Mouse (Mus musculus) embryonic facial prominence, embryonic 13.5 days (tissue): Measurements from ENCODE around the gene Cdc42bpb. TPM values are rescaled to one million over a fixed set of nuclear protein-coding genes. Genes with fewer than 3 reads are reported as not detected.

Experiments used
- ATAC-seq: fragments of 200-750 bp; cut with Nextera tagmentation; 2 replicates; pipeline ENCODE4 v1.8.0; 2017; ENCODE audit warnings: low read depth; ENCODE audit not compliant: insufficient number of reproducible peaks, insufficient read depth, low FRiP score, low TSS enrichment
- H3K27ac ChIP-seq: fragments of 300-500 bp; sonication (generic); 2 replicates; pipeline ENCODE4 v1.5.1; 2015; ENCODE audit warnings: moderate library complexity, mild to moderate bottlenecking, inconsistent platforms
- H3K27me3 ChIP-seq: fragments of 300-500 bp; sonication (generic); 2 replicates; pipeline ENCODE4 v1.6.1; 2015; ENCODE audit warnings: mild to moderate bottlenecking, inconsistent platforms
- H3K36me3 ChIP-seq: fragments of 300-500 bp; sonication (generic); 2 replicates; pipeline ENCODE4 v1.6.1; 2015; ENCODE audit warnings: mild to moderate bottlenecking, inconsistent platforms
- H3K4me1 ChIP-seq: fragments of 300-500 bp; sonication (generic); 2 replicates; pipeline ENCODE4 v1.6.1; 2015; ENCODE audit warnings: inconsistent platforms
- H3K4me2 ChIP-seq: fragments of 300-500 bp; sonication (generic); 2 replicates; pipeline ENCODE4 v1.6.1; 2015; ENCODE audit warnings: moderate library complexity, mild to moderate bottlenecking, inconsistent platforms
- H3K4me3 ChIP-seq: fragments of 300-500 bp; sonication (generic); 2 replicates; pipeline ENCODE4 v1.5.1; 2015; ENCODE audit warnings: mild to moderate bottlenecking, inconsistent platforms
- H3K9ac ChIP-seq: fragments of 300-500 bp; sonication (generic); 2 replicates; pipeline ENCODE4 v1.6.1; 2015; ENCODE audit warnings: mild to moderate bottlenecking, inconsistent platforms
- H3K9me3 ChIP-seq: fragments of 300-500 bp; sonication (generic); 2 replicates; pipeline ENCODE4 v1.6.1; 2016; ENCODE audit warnings: inconsistent platforms
- WGBS: fragments of 180-500 bp; shearing (Covaris S2); methylation state at CpG from one replicate; pipeline ENCODE4 v1.1.7; 2015; ENCODE audit warnings: mixed read lengths; 5-methylcytosine and 5-hydroxymethylcytosine counted together
- polyA plus RNA-seq: library from polyadenylated mRNA; unstranded; fragments of >200 nt; fragmentation: Nextera tagmentation; extraction: Ambion mirVana; gene quantifications from 2 replicates; pipeline ENCODE4 v1.2.1, GENCODE M21; 2015

Gene Cdc42bpb
- polyA plus RNA-seq, 1 experiment from 2014 or later, result 33.7 TPM

GRCm38 (mm10) chr12:111274447-111275149, 102.9 kb downstream of the Cdc42bpb start:
- no peaks in the 10 kb centered on the region for H3K36me3 ChIP-seq
- H3K4me2 ChIP-seq, result peak overlapping the region; percentile 92
- no peak for ATAC-seq
- H3K9me3 ChIP-seq, result no peaks in the 10 kb centered on the region; the same call in 1 of the 2 replicates
- 1% methylated on average over 80 of the region's 80 CpGs for WGBS
- H3K9ac ChIP-seq, result peak overlapping the region; percentile 67
- H3K4me3 ChIP-seq, result peak overlapping the region; percentile 49
- no peak overlapping the region for H3K27ac ChIP-seq
- H3K27me3 ChIP-seq, result peaks cover 81% of the 10 kb centered on the region
- peaks cover 34% of the 10 kb centered on the region for H3K4me1 ChIP-seq

DNA sequence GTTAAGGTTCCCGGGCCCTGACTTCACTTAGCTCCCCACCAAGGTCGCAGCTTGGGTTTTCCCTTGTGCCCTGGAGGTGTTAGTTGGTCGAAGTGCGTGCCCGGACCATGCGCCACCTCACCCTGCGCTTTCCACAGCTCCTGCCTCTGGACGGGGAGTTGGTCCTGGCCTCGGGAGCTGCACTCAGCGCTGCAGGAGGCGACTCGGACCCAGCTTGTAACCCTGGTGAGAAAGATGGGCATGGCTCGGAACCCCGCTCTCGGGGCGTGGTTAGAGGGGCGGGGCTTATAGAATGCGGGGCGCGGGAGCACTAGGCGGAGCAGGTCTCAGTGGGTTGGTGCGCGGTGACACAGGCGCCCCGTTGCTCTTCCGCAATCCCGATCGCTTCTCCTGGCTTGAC, 103.5 kb downstream of the Cdc42bpb start:
- Histone ChIP-seq H3K36me3 (no peaks in the 10 kb centered on the region), H3K4me1 (peaks cover 34% of the 10 kb centered on the region), H3K27me3 (peaks cover 87% of the 10 kb centered on the region), H3K27ac (no peak overlapping the region), H3K4me3 (peak overlapping the region; percentile 49), H3K9ac (peak overlapping the region; percentile 67), H3K4me2 (peak overlapping the region; percentile 92), H3K9me3 (no peaks in the 10 kb centered on the region; the same call in 1 of the 2 replicates)
- ATAC-seq, result no peak
- 3% methylated on average over 28 of the region's 28 CpGs for WGBS

GRCm38 (mm10) chr12:111272420-111272819, 105.1 kb downstream of the Cdc42bpb start:
- no peak for ATAC-seq
- no peak overlapping the region for H3K9ac ChIP-seq
- H3K36me3 ChIP-seq, result 0 out of 2 replicates have a peak, but pooled peaks cover under 1% of the 10 kb centered on the region
- no peak overlapping the region for H3K27ac ChIP-seq
- WGBS, result 21% methylated on average over 12 of the region's 12 CpGs
- H3K4me1 ChIP-seq, result peaks cover 34% of the 10 kb centered on the region
- peaks cover 89% of the 10 kb centered on the region for H3K27me3 ChIP-seq
- H3K9me3 ChIP-seq, result no peaks in the 10 kb centered on the region; the same call in 1 of the 2 replicates
- no peak overlapping the region for H3K4me2 ChIP-seq
- H3K4me3 ChIP-seq, result no peak overlapping the region

DNA sequence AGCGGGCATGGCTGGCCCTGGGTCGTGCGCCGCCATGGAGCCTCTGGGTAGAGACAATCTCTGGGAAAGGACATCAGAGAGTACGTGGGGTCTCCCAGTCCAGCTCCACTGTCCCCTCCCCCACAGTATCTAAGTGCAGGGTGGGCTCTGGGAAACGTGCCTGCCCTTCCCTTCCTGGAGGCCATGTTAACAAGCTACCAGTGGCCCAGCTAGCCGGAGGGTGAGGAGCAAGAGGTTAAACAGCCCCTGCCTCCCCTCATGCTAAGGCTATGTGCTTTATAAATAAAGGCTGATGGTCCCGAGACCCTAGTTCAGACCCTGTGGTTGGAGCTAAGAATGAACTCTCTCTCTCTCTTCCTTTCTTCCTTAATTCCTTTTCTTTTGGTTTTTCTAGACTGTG, 105.6 kb downstream of the Cdc42bpb start:
- H3K27ac ChIP-seq, result no peak overlapping the region
- peak overlapping the region; percentile 20; the same call in 1 of the 2 replicates for H3K4me3 ChIP-seq
- no peak overlapping the region for H3K9ac ChIP-seq
- ATAC-seq, result no peak
- H3K4me2 ChIP-seq, result peak overlapping the region; percentile 45
- peaks cover 34% of the 10 kb centered on the region for H3K4me1 ChIP-seq
- H3K9me3 ChIP-seq, result no peaks in the 10 kb centered on the region; the same call in 1 of the 2 replicates
- H3K36me3 ChIP-seq, result peaks cover 4% of the 10 kb centered on the region; the same call in 1 of the 2 replicates
- 13% methylated on average over 8 of the region's 8 CpGs for WGBS
- peaks cover 84% of the 10 kb centered on the region for H3K27me3 ChIP-seq

- 6% methylated on average over 28 of the region's 28 CpGs for WGBS
- no peak for ATAC-seq
- H3K9me3 ChIP-seq, result no peaks in the 10 kb centered on the region; the same call in 1 of the 2 replicates
- 0 out of 2 replicates have a peak overlapping the region, but pooled peaks have one; percentile 44 for H3K9ac ChIP-seq
- H3K4me2 ChIP-seq, result peak overlapping the region; percentile 45
- H3K4me3 ChIP-seq, result peak overlapping the region; percentile 20
- H3K27ac ChIP-seq, result no peak overlapping the region
- peaks cover 4% of the 10 kb centered on the region; the same call in 1 of the 2 replicates for H3K36me3 ChIP-seq
- peaks cover 79% of the 10 kb centered on the region for H3K27me3 ChIP-seq
- H3K4me1 ChIP-seq, result peaks cover 34% of the 10 kb centered on the region
These were observed 106.1 kb downstream of the Cdc42bpb start for GRCm38 (mm10) chr12:111271406-111271805.

GRCm38 (mm10) chr12:111270629-111271277, 106.8 kb downstream of the Cdc42bpb start, which contains the start of gene Amn:
Gene Amn (plus strand): TSS chr12:111271095.
- Histone ChIP-seq H3K36me3 (peaks cover 4% of the 10 kb centered on the region; the same call in 1 of the 2 replicates), H3K4me3 (peak within 1 kb of the TSS; percentile 20), H3K27ac (no peak within 1 kb of the TSS), H3K4me1 (peaks cover 34% of the 10 kb centered on the region), H3K27me3 (peaks cover 72% of the 10 kb centered on the region), H3K9ac (peak within 1 kb of the TSS; percentile 44; the same call in 1 of the 2 replicates), H3K4me2 (peak within 1 kb of the TSS; percentile 45), H3K9me3 (no peaks in the 10 kb centered on the region; the same call in 1 of the 2 replicates)
- no peak for ATAC-seq
- 38% methylated on average over 25 of the region's 25 CpGs for WGBS

GRCm38 (mm10) chr12:111267673-111268325, 109.7 kb downstream of the Cdc42bpb start:
- Histone ChIP-seq H3K4me1 (peaks cover 12% of the 10 kb centered on the region), H3K27ac (no peak overlapping the region), H3K27me3 (peaks cover 43% of the 10 kb centered on the region), H3K4me2 (no peak overlapping the region), H3K9me3 (no peaks in the 10 kb centered on the region; the same call in 1 of the 2 replicates), H3K4me3 (no peak overlapping the region), H3K36me3 (peaks cover 21% of the 10 kb centered on the region), H3K9ac (no peak overlapping the region)
- 66% methylated on average over 4 of the region's 4 CpGs for WGBS
- ATAC-seq, result no peak

DNA sequence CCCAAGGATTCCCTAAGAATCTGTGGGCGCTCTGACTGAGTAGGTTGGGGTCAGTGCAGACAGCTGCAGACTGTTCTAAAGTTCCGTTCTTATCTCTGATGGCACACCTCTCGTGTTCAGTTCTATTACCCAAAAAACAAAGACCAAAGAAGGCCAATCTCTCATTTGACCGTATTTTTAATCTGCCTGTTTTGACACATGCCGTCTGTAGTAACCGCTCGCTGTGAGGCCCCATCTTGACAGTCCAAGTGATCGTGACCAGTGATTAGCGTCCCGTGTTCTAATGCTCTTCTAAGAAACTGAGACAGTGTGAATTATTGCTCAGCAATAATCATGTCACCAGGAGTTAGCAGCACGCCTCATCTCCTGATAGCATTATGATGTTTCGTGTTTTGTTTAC, 110.9 kb downstream of the Cdc42bpb start:
- no peak overlapping the region for H3K27ac ChIP-seq
- H3K4me2 ChIP-seq, result no peak overlapping the region
- no peaks in the 10 kb centered on the region for H3K9me3 ChIP-seq
- H3K27me3 ChIP-seq, result peaks cover 30% of the 10 kb centered on the region
- ATAC-seq, result no peak
- H3K4me1 ChIP-seq, result peaks cover 10% of the 10 kb centered on the region
- H3K4me3 ChIP-seq, result no peak overlapping the region
- peaks cover 29% of the 10 kb centered on the region for H3K36me3 ChIP-seq
- WGBS, result 82% methylated on average over 12 of the region's 12 CpGs
- no peak overlapping the region for H3K9ac ChIP-seq

GRCm38 (mm10) chr12:111265212-111265611, 112.3 kb downstream of the Cdc42bpb start:
- peaks cover 17% of the 10 kb centered on the region for H3K27me3 ChIP-seq
- H3K4me2 ChIP-seq, result no peak overlapping the region
- H3K27ac ChIP-seq, result no peak overlapping the region
- no peaks in the 10 kb centered on the region for H3K9me3 ChIP-seq
- 53% methylated on average over 5 of the region's 5 CpGs for WGBS
- H3K4me1 ChIP-seq, result no peaks in the 10 kb centered on the region
- peaks cover 42% of the 10 kb centered on the region for H3K36me3 ChIP-seq
- H3K4me3 ChIP-seq, result no peak overlapping the region
- H3K9ac ChIP-seq, result no peak overlapping the region
- no peak for ATAC-seq

GRCm38 (mm10) chr12:111263650-111264049, 113.9 kb downstream of the Cdc42bpb start:
- Histone ChIP-seq H3K27me3 (peaks cover 1% of the 10 kb centered on the region; the same call in 1 of the 2 replicates), H3K9ac (no peak overlapping the region), H3K27ac (no peak overlapping the region), H3K4me1 (no peaks in the 10 kb centered on the region), H3K4me2 (no peak overlapping the region), H3K4me3 (no peak overlapping the region), H3K9me3 (no peaks in the 10 kb centered on the region), H3K36me3 (peaks cover 56% of the 10 kb centered on the region)
- no peak for ATAC-seq
- 94% methylated on average over 16 of the region's 16 CpGs for WGBS

- H3K4me2 ChIP-seq, result no peak overlapping the region
- no peak overlapping the region for H3K9ac ChIP-seq
- WGBS, result 66% methylated on average over 9 of the region's 9 CpGs
- H3K9me3 ChIP-seq, result no peaks in the 10 kb centered on the region
- peaks cover 48% of the 10 kb centered on the region for H3K36me3 ChIP-seq
- peaks cover 6% of the 10 kb centered on the region for H3K4me1 ChIP-seq
- no peak for ATAC-seq
- H3K27ac ChIP-seq, result no peak overlapping the region
- H3K27me3 ChIP-seq, result no peaks in the 10 kb centered on the region
- H3K4me3 ChIP-seq, result no peak overlapping the region
These were observed 126.3 kb downstream of the Cdc42bpb start for GRCm38 (mm10) chr12:111251227-111251626.
